10 mouse cellular contexts compared by ENCODE assay signal in genomic region chr5:38781813-38782212, GRCm38 (mm10).
A peak's percentile ranks its signal among the peaks of the same experiment; 100 is the strongest.
DNase-seq lines count a peak whose midpoint lies in the region; ATAC-seq and TF ChIP-seq lines count a peak whose summit lies in the region.
"Had no signal": no experiment of that assay in that cellular context is flagged by ENCODE, and none has a peak within 500 bp of the region (broad histone marks: within the 10 kb centered on the region; RNA-seq: fewer than 3 reads in every experiment).

No protein-coding gene starts in this region.

- 44% methylated on average over 4 of the region's 4 CpGs for WGBS in midbrain, embryonic 10.5 days
- 34% methylated on average over 4 of the region's 4 CpGs for WGBS in midbrain, embryonic 13.5 days
- 29% methylated on average over 4 of the region's 4 CpGs for WGBS in cerebellum, adult 2 months
- 21% methylated on average over 4 of the region's 4 CpGs for WGBS in limb, embryonic 11.5 days

- no peak; the same call in 1 of the 2 replicates for ATAC-seq in midbrain, embryonic 13.5 days
- no peak for ATAC-seq in limb, embryonic 11.5 days (ENCODE audit: insufficient number of reproducible peaks, low FRiP score, low TSS enrichment, low read depth)

- H3K4me2 ChIP-seq in midbrain, embryonic 13.5 days (replicated peaks), result no peak overlapping the region
- no peak overlapping the region for H3K4me2 ChIP-seq in limb, embryonic 11.5 days (ENCODE audit: low read depth, severe bottlenecking)
- H3K4me2 ChIP-seq: embryonic facial prominence, embryonic 15.5 days; neural tube, embryonic 13.5 days had no signal

- peaks cover 12% of the 10 kb centered on the region for H3K4me1 ChIP-seq in midbrain, embryonic 10.5 days
- H3K4me1 ChIP-seq in midbrain, embryonic 13.5 days (replicated peaks), result peaks cover 9% of the 10 kb centered on the region
- peaks cover 9% of the 10 kb centered on the region; the same call in 1 of the 2 replicates for H3K4me1 ChIP-seq in cerebellum, adult 2 months (ENCODE audit: control insufficient read depth, insufficient read depth, low read length)
- 0 out of 2 replicates have a peak, but pooled peaks cover 3% of the 10 kb centered on the region for H3K4me1 ChIP-seq in limb, embryonic 11.5 days (ENCODE audit: control insufficient read depth, insufficient read depth, low read length)

- no peak overlapping the region for H3K27ac ChIP-seq in midbrain, embryonic 10.5 days (replicated peaks)
- H3K27ac ChIP-seq in midbrain, embryonic 13.5 days, result no peak overlapping the region
- H3K27ac ChIP-seq in cerebellum, adult 2 months (ENCODE audit: insufficient read depth, low read length), result no peak overlapping the region
- no peak overlapping the region for H3K27ac ChIP-seq in limb, embryonic 11.5 days (replicated peaks; ENCODE audit: low read depth, low read length)
- H3K27ac ChIP-seq: embryonic facial prominence, embryonic 15.5 days; neural tube, embryonic 13.5 days had no signal

- no peak overlapping the region for H3K9ac ChIP-seq in midbrain, embryonic 13.5 days (replicated peaks)
- H3K9ac ChIP-seq in limb, embryonic 11.5 days (ENCODE audit: low read length), result no peak overlapping the region
- H3K9ac ChIP-seq: embryonic facial prominence, embryonic 15.5 days; neural tube, embryonic 13.5 days had no signal

- no peak overlapping the region for H3K4me3 ChIP-seq in midbrain, embryonic 10.5 days
- H3K4me3 ChIP-seq in midbrain, embryonic 13.5 days (replicated peaks), result no peak overlapping the region
- no peak overlapping the region for H3K4me3 ChIP-seq in cerebellum, adult 2 months (replicated peaks; ENCODE audit: insufficient read depth, low read depth, low read length)
- no peak overlapping the region for H3K4me3 ChIP-seq in limb, embryonic 11.5 days (ENCODE audit: low read depth, low read length)
- H3K4me3 ChIP-seq: embryonic facial prominence, embryonic 15.5 days; neural tube, embryonic 13.5 days had no signal

- no peaks in the 10 kb centered on the region for H3K9me3 ChIP-seq in midbrain, embryonic 10.5 days (replicated peaks)
- no peaks in the 10 kb centered on the region for H3K9me3 ChIP-seq in midbrain, embryonic 13.5 days
- no peaks in the 10 kb centered on the region for H3K9me3 ChIP-seq in limb, embryonic 11.5 days (ENCODE audit: control insufficient read depth, low read length)
- H3K9me3 ChIP-seq: embryonic facial prominence, embryonic 15.5 days; neural tube, embryonic 13.5 days had no signal

- TF ChIP-seq CTCF in cerebellum, adult 2 months (IDR thresholded peaks at IDR 0.05; ENCODE audit: borderline replicate concordance, insufficient read depth, low read depth, low read length), result peak; percentile 76

- DNase-seq in midbrain, embryonic 10.5 days (ENCODE audit: low spot score), result peak; percentile 72
- DNase-seq in cerebellum, adult 2 months, result peak; percentile 79 to 90
- peak; percentile 26 to 80 for DNase-seq in frontal cortex, postnatal 10 days (ENCODE audit: low spot score in 2 of 2)
- peak; percentile 28 to 70 for DNase-seq in kidney, adult 8-10 months
- peak; percentile 87 for DNase-seq in limb, embryonic 11.5 days (ENCODE audit: low spot score)
- peak; percentile 19 for DNase-seq in ovary, adult 18-20 months (ENCODE audit: low spot score)
- peak; percentile 62 for DNase-seq in thymus, postnatal 0 days (ENCODE audit: low spot score)

- no peaks in the 10 kb centered on the region for H3K27me3 ChIP-seq in midbrain, embryonic 10.5 days (ENCODE audit: low read depth, poor library complexity, severe bottlenecking)
- H3K27me3 ChIP-seq in midbrain, embryonic 13.5 days, result no peaks in the 10 kb centered on the region
- no peaks in the 10 kb centered on the region for H3K27me3 ChIP-seq in cerebellum, adult 2 months (ENCODE audit: control insufficient read depth, insufficient read depth, low read length)
- H3K27me3 ChIP-seq in limb, embryonic 11.5 days (ENCODE audit: control insufficient read depth, insufficient read depth, low read length), result no peaks in the 10 kb centered on the region
- H3K27me3 ChIP-seq: embryonic facial prominence, embryonic 15.5 days; neural tube, embryonic 13.5 days had no signal

- no peak for TF ChIP-seq POLR2A in cerebellum, adult 2 months (IDR thresholded peaks at IDR 0.05; ENCODE audit: borderline replicate concordance, insufficient read depth, low read length)

- no peaks in the 10 kb centered on the region for H3K36me3 ChIP-seq in midbrain, embryonic 10.5 days
- no peaks in the 10 kb centered on the region for H3K36me3 ChIP-seq in midbrain, embryonic 13.5 days
- no peaks in the 10 kb centered on the region for H3K36me3 ChIP-seq in limb, embryonic 11.5 days (ENCODE audit: control insufficient read depth, insufficient read depth, low read length)
- H3K36me3 ChIP-seq: embryonic facial prominence, embryonic 15.5 days; neural tube, embryonic 13.5 days had no signal

Comparison
In these comparisons a context has a peak if more than half of its experiments do, and no peak if none do; other contexts are left out.
1. DNase-seq: peak in every context shown above with its lines; median percentile 87 in limb, embryonic 11.5 days; 84 in cerebellum, adult 2 months; 72 in midbrain, embryonic 10.5 days; 62 in thymus, postnatal 0 days; 53 in frontal cortex, postnatal 10 days; 49 in kidney, adult 8-10 months; 19 in ovary, adult 18-20 months.